In the genomic region with DNA sequence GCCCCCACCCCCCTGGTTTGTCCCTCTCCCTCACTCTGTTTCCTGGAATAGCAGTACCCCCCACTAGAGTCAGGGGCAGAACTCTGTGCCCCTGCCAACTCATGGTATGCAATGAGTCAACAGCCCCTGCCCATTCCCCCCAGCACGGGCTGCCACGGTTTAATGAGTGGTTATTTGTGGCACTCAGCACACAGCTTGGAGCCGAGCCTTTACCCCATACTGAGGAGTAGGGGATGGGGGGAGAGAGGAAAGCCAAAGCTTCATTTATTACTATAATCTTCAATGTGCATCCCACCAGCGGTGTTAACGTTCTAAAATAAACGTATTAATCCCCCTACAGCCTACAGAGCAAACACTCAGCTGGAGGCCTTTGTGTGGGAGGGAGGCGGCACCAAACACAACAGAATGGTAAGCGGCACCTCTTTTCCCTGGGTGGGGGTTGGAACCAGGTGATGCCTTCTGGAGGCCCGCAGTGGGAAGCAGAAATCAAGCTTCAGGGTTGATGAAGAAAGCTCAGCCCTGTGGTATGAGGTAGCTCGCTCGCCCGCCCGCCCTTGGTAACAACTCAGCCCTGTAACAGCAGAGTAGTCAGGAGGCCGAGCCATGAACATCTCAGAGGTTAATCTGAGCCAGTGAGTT, we compare ENCODE assay signal across 9 mouse cellular contexts. TPM values are rescaled to one million over a fixed set of nuclear protein-coding genes. Genes with fewer than 3 reads are reported as not detected.
DNase-seq lines count a peak whose midpoint lies in the region; ATAC-seq lines count a peak whose summit lies in the region.
"Had no signal": no experiment of that assay in that cellular context is flagged by ENCODE, and none has a peak within 500 bp of the region (broad histone marks: within the 10 kb centered on the region; RNA-seq: fewer than 3 reads in every experiment).

No protein-coding gene starts in this region.

- H3K9ac ChIP-seq in forebrain, embryonic 16.5 days (replicated peaks; ENCODE audit: low read depth, low read length): no peak overlapping the region
- H3K9ac ChIP-seq in intestine, embryonic 14.5 days (ENCODE audit: low read length): no peak overlapping the region

- no peak overlapping the region for H3K4me2 ChIP-seq in forebrain, embryonic 16.5 days (ENCODE audit: low read length)
- H3K4me2 ChIP-seq in intestine, embryonic 14.5 days (ENCODE audit: low read length): peak overlapping the region; percentile 9; the same call in 1 of the 2 replicates

- peaks cover 54% of the 10 kb centered on the region for H3K27me3 ChIP-seq in forebrain, embryonic 10.5 days (ENCODE audit: poor library complexity, severe bottlenecking)
- peaks cover 26% of the 10 kb centered on the region for H3K27me3 ChIP-seq in forebrain, embryonic 16.5 days (replicated peaks; ENCODE audit: control insufficient read depth, insufficient read depth, low read length)
- 0 out of 2 replicates have a peak, but pooled peaks cover 11% of the 10 kb centered on the region for H3K27me3 ChIP-seq in intestine, embryonic 14.5 days (replicated peaks; ENCODE audit: control insufficient read depth, insufficient read depth, low read length)

- no peak for DNase-seq in forebrain, embryonic 10.5 days (ENCODE audit: extremely low spot score, low spot score)
- DNase-seq in retina, postnatal 1 day: peak; percentile 11
- no peak for DNase-seq in retina, embryonic 14.5 days (ENCODE audit: low spot score)
- no peak for DNase-seq in intestine, embryonic 14.5 days (ENCODE audit: low spot score)
- no peak for DNase-seq in spleen, postnatal 10 days (ENCODE audit: low spot score in 2 of 2)
- no peak for DNase-seq in cerebellum, postnatal 36 days
- no peak for DNase-seq in layer of hippocampus, adult 9-10 months (ENCODE audit: low spot score)

- H3K9me3 ChIP-seq in forebrain, embryonic 10.5 days: no peaks in the 10 kb centered on the region
- no peaks in the 10 kb centered on the region for H3K9me3 ChIP-seq in forebrain, embryonic 16.5 days (ENCODE audit: control insufficient read depth, low read length)
- H3K9me3 ChIP-seq in intestine, embryonic 14.5 days (ENCODE audit: control insufficient read depth, low read length): no peaks in the 10 kb centered on the region

- H3K27ac ChIP-seq in forebrain, embryonic 10.5 days: peak overlapping the region; percentile 73
- no peak overlapping the region for H3K27ac ChIP-seq in forebrain, embryonic 16.5 days (ENCODE audit: low read length)
- H3K27ac ChIP-seq in intestine, embryonic 14.5 days (ENCODE audit: low read depth): peak overlapping the region; percentile 40; the same call in 1 of the 2 replicates

- H3K36me3 ChIP-seq in forebrain, embryonic 10.5 days (replicated peaks): no peaks in the 10 kb centered on the region
- no peaks in the 10 kb centered on the region for H3K36me3 ChIP-seq in forebrain, embryonic 16.5 days (ENCODE audit: control insufficient read depth, insufficient read depth)
- H3K36me3 ChIP-seq in intestine, embryonic 14.5 days (ENCODE audit: control insufficient read depth, insufficient read depth, low read length): no peaks in the 10 kb centered on the region

- 23% methylated on average over 14 of the region's 14 CpGs for WGBS in forebrain, embryonic 10.5 days
- WGBS in forebrain, embryonic 16.5 days: 23% methylated on average over 14 of the region's 14 CpGs
- WGBS in intestine, embryonic 14.5 days: 46% methylated on average over 14 of the region's 14 CpGs

- peaks cover 63% of the 10 kb centered on the region for H3K4me1 ChIP-seq in forebrain, embryonic 10.5 days
- peaks cover 21% of the 10 kb centered on the region for H3K4me1 ChIP-seq in forebrain, embryonic 16.5 days (replicated peaks; ENCODE audit: control insufficient read depth, insufficient read depth, low read length)
- H3K4me1 ChIP-seq in intestine, embryonic 14.5 days (replicated peaks; ENCODE audit: control insufficient read depth, insufficient read depth, low read length): peaks cover 48% of the 10 kb centered on the region

- ATAC-seq in forebrain, embryonic 16.5 days: no peak
- no peak for ATAC-seq in intestine, embryonic 14.5 days (replicated peaks; ENCODE audit: low FRiP score, low TSS enrichment, low read depth)

- H3K4me3 ChIP-seq in forebrain, embryonic 10.5 days: no peak overlapping the region
- H3K4me3 ChIP-seq in forebrain, embryonic 16.5 days (replicated peaks; ENCODE audit: low read length): no peak overlapping the region
- H3K4me3 ChIP-seq in intestine, embryonic 14.5 days (ENCODE audit: low read depth, low read length): no peak overlapping the region

RNA-seq across cellular contexts. Expression of a gene that starts 6.5 kb away (rescaled TPM):
- 5.4 and 7.3 TPM in 2 replicates for polyA plus RNA-seq in forebrain, embryonic 10.5 days (2016; fragmentation: Nextera tagmentation; extraction: Ambion mirVana)
- polyA plus RNA-seq in forebrain, embryonic 16.5 days (2015; fragmentation: Nextera tagmentation; extraction: Ambion mirVana): 7.1 and 7.9 TPM in 2 replicates
- polyA plus RNA-seq in intestine, embryonic 14.5 days (2014; fragmentation: Nextera tagmentation; extraction: Ambion mirVana): 21.9 and 29.2 TPM in 2 replicates

RNA-seq across cellular contexts. Expression of a gene that starts 24.2 kb away (rescaled TPM):
- 0.12 and 0.24 TPM in 2 replicates for polyA plus RNA-seq in forebrain, embryonic 10.5 days (2016; fragmentation: Nextera tagmentation; extraction: Ambion mirVana)
- polyA plus RNA-seq in forebrain, embryonic 16.5 days (2015; fragmentation: Nextera tagmentation; extraction: Ambion mirVana): 0.29 and 0.48 TPM in 2 replicates
- 0.55 and 1.7 TPM in 2 replicates for polyA plus RNA-seq in intestine, embryonic 14.5 days (2014; fragmentation: Nextera tagmentation; extraction: Ambion mirVana)
- polyA plus RNA-seq: neural tube, embryonic 11.5 days had no signal

RNA-seq across cellular contexts. Expression of a gene that starts 32.7 kb away (rescaled TPM):
- 31.0 and 37.2 TPM in 2 replicates for polyA plus RNA-seq in forebrain, embryonic 10.5 days (2016; fragmentation: Nextera tagmentation; extraction: Ambion mirVana)
- polyA plus RNA-seq in forebrain, embryonic 16.5 days (2015; fragmentation: Nextera tagmentation; extraction: Ambion mirVana): 47.7 and 54.8 TPM in 2 replicates
- polyA plus RNA-seq in intestine, embryonic 14.5 days (2014; fragmentation: Nextera tagmentation; extraction: Ambion mirVana): 27.2 and 31.5 TPM in 2 replicates

RNA-seq across cellular contexts. Expression of a gene that starts 35.3 kb away (rescaled TPM):
- polyA plus RNA-seq in forebrain, embryonic 10.5 days (2016; fragmentation: Nextera tagmentation; extraction: Ambion mirVana): 2.9 and 4.2 TPM in 2 replicates
- 1.4 and 2.3 TPM in 2 replicates for polyA plus RNA-seq in forebrain, embryonic 16.5 days (2015; fragmentation: Nextera tagmentation; extraction: Ambion mirVana)
- polyA plus RNA-seq in intestine, embryonic 14.5 days (2014; fragmentation: Nextera tagmentation; extraction: Ambion mirVana): 2.5 and 5.2 TPM in 2 replicates

RNA-seq across cellular contexts. Expression of a gene that starts 39.1 kb away (rescaled TPM):
- 0.16 and 0.22 TPM in 2 replicates for polyA plus RNA-seq in forebrain, embryonic 10.5 days (2016; fragmentation: Nextera tagmentation; extraction: Ambion mirVana)
- not detected in 2 replicates for polyA plus RNA-seq in forebrain, embryonic 16.5 days (2015; fragmentation: Nextera tagmentation; extraction: Ambion mirVana)
- polyA plus RNA-seq in intestine, embryonic 14.5 days (2014; fragmentation: Nextera tagmentation; extraction: Ambion mirVana): 0.48 and 0.49 TPM in 2 replicates
